Mouse (Mus musculus): ENCODE results near the gene Ugt8a.

Gene Ugt8a

DNA sequence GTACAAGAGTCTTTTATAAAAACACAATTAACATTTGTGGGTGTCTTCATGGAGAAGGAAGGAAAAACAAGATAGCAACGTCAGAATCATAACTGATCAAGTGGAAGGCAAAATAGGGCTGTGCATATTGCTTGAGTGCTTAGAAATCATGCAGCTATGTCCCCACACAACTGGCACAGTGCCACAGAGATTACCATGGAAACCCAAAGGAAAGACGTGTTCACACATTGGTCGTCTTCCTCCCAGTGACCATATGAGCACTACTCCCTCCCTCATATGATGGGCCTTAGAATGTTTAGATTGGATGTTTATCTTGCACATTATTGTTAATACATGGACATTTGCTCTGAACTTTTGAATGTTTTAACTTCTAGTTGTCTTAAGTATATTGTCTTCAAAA, 76.8 kb downstream of the Ugt8a start:
- no peak for DNase-seq (ENCODE audit: low spot score)

DNA sequence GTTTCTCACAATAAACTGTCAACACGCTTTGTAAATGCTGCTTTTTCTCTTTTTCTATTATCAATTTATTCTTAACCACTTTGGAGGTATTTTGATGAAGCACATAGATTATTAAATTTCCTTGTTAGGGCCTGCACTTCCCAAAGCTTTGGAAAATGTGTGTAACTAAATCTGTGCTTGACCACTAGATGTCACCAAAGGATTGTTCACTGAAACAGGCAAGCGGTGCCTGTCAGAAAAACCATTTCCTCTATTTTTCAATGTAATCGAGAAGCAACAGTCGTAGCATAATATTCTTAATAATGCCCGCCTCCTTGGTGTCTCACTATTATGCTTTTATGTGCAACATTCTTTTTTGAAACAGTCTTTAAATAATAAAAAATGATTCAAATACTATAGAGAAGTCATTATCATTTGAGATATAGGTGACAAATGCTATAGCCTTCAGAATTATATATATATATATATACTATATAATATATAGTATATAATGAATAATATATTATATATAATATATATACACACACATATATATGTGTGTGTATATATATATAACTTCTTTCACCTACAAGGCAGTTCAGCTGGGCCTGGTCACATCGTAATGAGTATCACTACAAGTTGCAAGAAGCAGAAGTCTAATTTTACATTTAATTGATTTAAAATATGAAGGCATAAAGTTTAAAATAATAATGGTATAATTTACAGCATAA, 89.1 kb downstream of the Ugt8a start:
- peak; percentile 81 for DNase-seq (ENCODE audit: low spot score)

DNA sequence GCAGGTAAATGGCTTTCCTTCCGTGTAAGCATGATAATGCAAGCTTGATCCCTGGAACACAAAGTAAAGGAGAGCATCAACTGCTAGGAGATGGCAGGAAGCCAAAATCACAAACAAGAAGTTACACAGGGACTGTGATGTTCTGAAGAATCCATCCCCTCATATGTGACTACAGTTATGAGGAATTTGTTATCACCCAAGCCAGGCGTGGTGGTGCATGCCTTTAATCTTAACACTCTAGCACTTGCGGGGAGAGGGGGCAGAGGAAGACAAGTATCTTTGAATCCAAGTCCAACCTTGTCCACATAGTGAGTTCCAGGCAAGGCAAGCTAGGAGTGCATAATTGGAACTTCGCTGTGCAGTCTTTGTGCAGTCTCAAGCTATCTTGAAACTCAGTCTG, 110.4 kb downstream of the Ugt8a start:
- DNase-seq (ENCODE audit: low spot score), result no peak

- DNase-seq (ENCODE audit: low spot score), result no peak
Observed at GRCm38 (mm10) chr3:125827256-125827655, 111.2 kb downstream of the Ugt8a start.

DNA sequence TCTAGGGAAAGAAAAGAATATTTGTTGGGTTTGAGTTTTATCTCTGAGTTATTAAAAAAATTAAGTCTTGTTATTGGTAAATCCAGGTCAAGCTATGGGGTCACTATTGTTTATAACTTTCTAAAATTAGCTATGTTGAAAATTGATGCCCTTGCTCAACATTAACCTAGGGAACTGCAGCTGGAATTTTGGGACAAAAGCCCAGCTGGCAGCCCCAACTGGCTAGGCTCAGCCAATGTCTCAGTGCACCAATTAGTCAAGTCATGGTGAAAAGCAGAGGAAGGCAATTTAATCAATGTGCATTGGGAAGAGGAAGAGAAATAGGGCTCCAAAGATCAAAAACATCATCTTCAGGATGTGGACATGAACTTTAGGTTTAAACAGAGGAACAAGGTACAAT, 118.7 kb downstream of the Ugt8a start:
- no peak for DNase-seq (ENCODE audit: low spot score)
